Mouse (Mus musculus): ENCODE measurements around the gene Gcgr. TPM values are rescaled to one million over a fixed set of nuclear protein-coding genes. Genes with fewer than 3 reads are reported as not detected.
A peak's percentile ranks its signal among the peaks of the same experiment; 100 is the strongest.

The Gcgr gene
- total and polyA plus RNA-seq, 3 experiments = 0.68 to 2.1 (median 0.73) TPM

- no peak for DNase-seq
- intact Hi-C loops (cut with DNase I) = no loop called here
- no peaks in the 10 kb centered on the region; the same call in 1 of the 2 replicates for H3K36me3 ChIP-seq (ENCODE audit: control insufficient read depth, insufficient read depth, low read length)
- H3K27me3 ChIP-seq (ENCODE audit: control insufficient read depth, insufficient read depth, low read length) = no peaks in the 10 kb centered on the region
- peak overlapping the region; percentile 85; the same call in 1 of the 2 replicates for H3K4me3 ChIP-seq
- H3K27ac ChIP-seq = peak overlapping the region; percentile 98
- WGBS = 10% methylated on average over 5 of the region's 5 CpGs
- 0 out of 2 replicates have a peak overlapping the region, but pooled peaks have one; percentile 19 for H3K9ac ChIP-seq (ENCODE audit: low read depth, low read length)
- peaks cover 6% of the 10 kb centered on the region for H3K4me1 ChIP-seq (ENCODE audit: control insufficient read depth, insufficient read depth, low read length)
- H3K79me2 ChIP-seq (replicated peaks; ENCODE audit: control insufficient read depth, insufficient read depth, low read length) = peaks cover 1% of the 10 kb centered on the region; the same call in 1 of the 2 replicates
- TF ChIP-seq POLR2A (IDR thresholded peaks at IDR 0.05; ENCODE audit: insufficient read depth, low read depth, low read length) (no peak), CTCF (IDR thresholded peaks at IDR 0.05) (no peak), EP300 (IDR thresholded peaks at IDR 0.05; ENCODE audit: insufficient read depth, low read depth, low read length) (no peak)
Observed at GRCm38 (mm10) chr11:120574278-120574600, 43.7 kb downstream of the Gcgr start.

- intact Hi-C loops (cut with DNase I) = no loop called here
- TF ChIP-seq POLR2A (IDR thresholded peaks at IDR 0.05; ENCODE audit: insufficient read depth, low read depth, low read length) = no peak
- TF ChIP-seq CTCF (IDR thresholded peaks at IDR 0.05) = no peak
- no peak for TF ChIP-seq EP300 (IDR thresholded peaks at IDR 0.05; ENCODE audit: insufficient read depth, low read depth, low read length)
- no peaks in the 10 kb centered on the region for H3K27me3 ChIP-seq (ENCODE audit: control insufficient read depth, insufficient read depth, low read length)
- no peak overlapping the region for H3K27ac ChIP-seq
- H3K36me3 ChIP-seq (ENCODE audit: control insufficient read depth, insufficient read depth, low read length) = peaks cover 6% of the 10 kb centered on the region
- H3K79me2 ChIP-seq (replicated peaks; ENCODE audit: control insufficient read depth, insufficient read depth, low read length) = peaks cover 1% of the 10 kb centered on the region; the same call in 1 of the 2 replicates
- H3K4me1 ChIP-seq (ENCODE audit: control insufficient read depth, insufficient read depth, low read length) = peaks cover 9% of the 10 kb centered on the region
- no peak for DNase-seq
- WGBS = 82% methylated on average over 2 of the region's 2 CpGs
- no peak overlapping the region for H3K9ac ChIP-seq (ENCODE audit: low read depth, low read length)
- no peak overlapping the region for H3K4me3 ChIP-seq
Observed at GRCm38 (mm10) chr11:120575046-120575445, 44.5 kb downstream of the Gcgr start.

GRCm38 (mm10) chr11:120575940-120576339 lies 45.4 kb downstream of the Gcgr start:
- no peak overlapping the region for H3K27ac ChIP-seq
- H3K4me1 ChIP-seq (ENCODE audit: control insufficient read depth, insufficient read depth, low read length) = peaks cover 13% of the 10 kb centered on the region
- H3K27me3 ChIP-seq (ENCODE audit: control insufficient read depth, insufficient read depth, low read length) = no peaks in the 10 kb centered on the region
- no peak overlapping the region for H3K4me3 ChIP-seq
- intact Hi-C loops (cut with DNase I) = no loop called here
- DNase-seq = no peak
- H3K9ac ChIP-seq (ENCODE audit: low read depth, low read length) = no peak overlapping the region
- peaks cover 7% of the 10 kb centered on the region; the same call in 1 of the 2 replicates for H3K79me2 ChIP-seq (replicated peaks; ENCODE audit: control insufficient read depth, insufficient read depth, low read length)
- no peak for TF ChIP-seq CTCF (IDR thresholded peaks at IDR 0.05)
- TF ChIP-seq POLR2A (IDR thresholded peaks at IDR 0.05; ENCODE audit: insufficient read depth, low read depth, low read length) = no peak
- no peak for TF ChIP-seq EP300 (IDR thresholded peaks at IDR 0.05; ENCODE audit: insufficient read depth, low read depth, low read length)
- H3K36me3 ChIP-seq (ENCODE audit: control insufficient read depth, insufficient read depth, low read length) = peaks cover 6% of the 10 kb centered on the region

GRCm38 (mm10) chr11:120576365-120576981 lies 46.0 kb downstream of the Gcgr start:
- no peak overlapping the region for H3K27ac ChIP-seq
- H3K27me3 ChIP-seq (ENCODE audit: control insufficient read depth, insufficient read depth, low read length) = no peaks in the 10 kb centered on the region
- H3K36me3 ChIP-seq (ENCODE audit: control insufficient read depth, insufficient read depth, low read length) = peaks cover 6% of the 10 kb centered on the region
- no peak overlapping the region for H3K4me3 ChIP-seq
- TF ChIP-seq CTCF (IDR thresholded peaks at IDR 0.05) (no peak), EP300 (IDR thresholded peaks at IDR 0.05; ENCODE audit: insufficient read depth, low read depth, low read length) (0 out of 2 replicates have a peak, but pooled peaks have one; percentile 8)
- H3K4me1 ChIP-seq (ENCODE audit: control insufficient read depth, insufficient read depth, low read length) = peaks cover 11% of the 10 kb centered on the region
- peaks cover 7% of the 10 kb centered on the region for H3K79me2 ChIP-seq (replicated peaks; ENCODE audit: control insufficient read depth, insufficient read depth, low read length)
- intact Hi-C loops (cut with DNase I) = no loop called here
- H3K9ac ChIP-seq (ENCODE audit: low read depth, low read length) = no peak overlapping the region
- WGBS = 78% methylated on average over 3 of the region's 3 CpGs
- no peak for DNase-seq

GRCm38 (mm10) chr11:120577211-120578023 lies 46.9 kb downstream of the Gcgr start:
- Histone ChIP-seq H3K4me1 (ENCODE audit: control insufficient read depth, insufficient read depth, low read length) (peaks cover 8% of the 10 kb centered on the region), H3K4me3 (no peak overlapping the region), H3K9ac (ENCODE audit: low read depth, low read length) (no peak overlapping the region), H3K27me3 (ENCODE audit: control insufficient read depth, insufficient read depth, low read length) (no peaks in the 10 kb centered on the region), H3K36me3 (ENCODE audit: control insufficient read depth, insufficient read depth, low read length) (peaks cover 6% of the 10 kb centered on the region), H3K79me2 (replicated peaks; ENCODE audit: control insufficient read depth, insufficient read depth, low read length) (peaks cover 5% of the 10 kb centered on the region), H3K27ac (no peak overlapping the region)
- TF ChIP-seq CTCF (IDR thresholded peaks at IDR 0.05) (peak; percentile 67), POLR2A (IDR thresholded peaks at IDR 0.05; ENCODE audit: insufficient read depth, low read depth, low read length) (no peak)
- 79% methylated on average over 7 of the region's 7 CpGs for WGBS
- intact Hi-C loops (cut with DNase I) = loop anchor here (2.0 kb wide), 1 partner anchor 63 kb away; no protein-coding TSS in a partner anchor
- no peak for DNase-seq

All from heart, adult 2 months (tissue).